Mouse (Mus musculus) limb, embryonic 13.5 days (tissue): ENCODE results near the gene Gpnmb. TPM values are rescaled to one million over a fixed set of nuclear protein-coding genes. Genes with fewer than 3 reads are reported as not detected.
A peak's percentile ranks its signal among the peaks of the same experiment; 100 is the strongest.

Experiments
- ATAC-seq: fragments of 200-750 bp; cut with Nextera tagmentation; 2 replicates; pipeline ENCODE4 v1.8.0; 2017; ENCODE audit warnings: low read depth, moderate number of reproducible peaks, moderate TSS enrichment; ENCODE audit not compliant: low FRiP score
- H3K27ac ChIP-seq: fragments of 300-500 bp; sonication (generic); 2 replicates; pipeline ENCODE4 v1.5.1; 2015; ENCODE audit warnings: inconsistent platforms, mild to moderate bottlenecking, moderate library complexity
- H3K27me3 ChIP-seq: fragments of 300-500 bp; sonication (generic); 2 replicates; pipeline ENCODE4 v1.6.1; 2015; ENCODE audit warnings: mild to moderate bottlenecking, inconsistent platforms
- H3K36me3 ChIP-seq: fragments of 300-500 bp; sonication (generic); 2 replicates; pipeline ENCODE4 v1.6.1; 2015; ENCODE audit warnings: inconsistent platforms, mild to moderate bottlenecking, moderate library complexity
- H3K4me1 ChIP-seq: fragments of 300-500 bp; sonication (generic); 2 replicates; pipeline ENCODE4 v1.6.1; 2015; ENCODE audit warnings: inconsistent platforms
- H3K4me2 ChIP-seq: fragments of 300-500 bp; sonication (generic); replicated peaks from 2 replicates; pipeline ENCODE4 v1.6.1; 2015; ENCODE audit warnings: inconsistent platforms, mild to moderate bottlenecking, moderate library complexity
- H3K4me3 ChIP-seq: fragments of 300-500 bp; sonication (generic); 2 replicates; pipeline ENCODE4 v1.5.1; 2015; ENCODE audit warnings: moderate library complexity, mild to moderate bottlenecking, inconsistent platforms
- H3K9ac ChIP-seq: fragments of 300-500 bp; sonication (generic); 2 replicates; pipeline ENCODE4 v1.6.1; 2015; ENCODE audit warnings: mild to moderate bottlenecking, inconsistent platforms
- H3K9me3 ChIP-seq: fragments of 300-500 bp; sonication (generic); 2 replicates; pipeline ENCODE4 v1.6.1; 2016; ENCODE audit warnings: inconsistent platforms
- WGBS: fragments of 180-500 bp; shearing (Covaris S2); methylation state at CpG from one replicate; pipeline ENCODE4 v1.1.7; 2015; 5-methylcytosine and 5-hydroxymethylcytosine counted together
- polyA plus RNA-seq: library from polyadenylated mRNA; unstranded; fragments of >200 nt; fragmentation: Nextera tagmentation; extraction: Ambion mirVana; gene quantifications from 2 replicates; pipeline ENCODE4 v1.2.1, GENCODE M21; 2015

Gene Gpnmb
- polyA plus RNA-seq, 1 experiment from 2014 or later, result 1.8 TPM

GRCm38 (mm10) chr6:49073304-49074116 is 37.2 kb downstream of the Gpnmb start, which contains the start of gene Malsu1:
Gene Malsu1 (plus strand): TSS chr6:49073795.
- Histone ChIP-seq H3K4me1 (peaks cover 11% of the 10 kb centered on the region), H3K4me2 (peak within 1 kb of the TSS; percentile 87), H3K36me3 (no peaks in the 10 kb centered on the region), H3K9me3 (no peaks in the 10 kb centered on the region), H3K27ac (peak within 1 kb of the TSS; percentile 82), H3K27me3 (no peaks in the 10 kb centered on the region), H3K4me3 (peak within 1 kb of the TSS; percentile 92), H3K9ac (peak within 1 kb of the TSS; percentile 94)
- 1% methylated on average over 49 of the region's 49 CpGs for WGBS
- peak; percentile 98 for ATAC-seq

GRCm38 (mm10) chr6:49074117-49074490 is 37.8 kb downstream of the Gpnmb start:
- H3K4me2 ChIP-seq, result peak overlapping the region; percentile 87
- H3K9ac ChIP-seq, result peak overlapping the region; percentile 94
- peak; percentile 49 for ATAC-seq
- no peaks in the 10 kb centered on the region for H3K9me3 ChIP-seq
- peak overlapping the region; percentile 92 for H3K4me3 ChIP-seq
- 1% methylated on average over 19 of the region's 19 CpGs for WGBS
- H3K27ac ChIP-seq, result peak overlapping the region; percentile 82
- H3K36me3 ChIP-seq, result peaks cover 1% of the 10 kb centered on the region; the same call in 1 of the 2 replicates
- no peaks in the 10 kb centered on the region for H3K27me3 ChIP-seq
- H3K4me1 ChIP-seq, result peaks cover 11% of the 10 kb centered on the region

DNA sequence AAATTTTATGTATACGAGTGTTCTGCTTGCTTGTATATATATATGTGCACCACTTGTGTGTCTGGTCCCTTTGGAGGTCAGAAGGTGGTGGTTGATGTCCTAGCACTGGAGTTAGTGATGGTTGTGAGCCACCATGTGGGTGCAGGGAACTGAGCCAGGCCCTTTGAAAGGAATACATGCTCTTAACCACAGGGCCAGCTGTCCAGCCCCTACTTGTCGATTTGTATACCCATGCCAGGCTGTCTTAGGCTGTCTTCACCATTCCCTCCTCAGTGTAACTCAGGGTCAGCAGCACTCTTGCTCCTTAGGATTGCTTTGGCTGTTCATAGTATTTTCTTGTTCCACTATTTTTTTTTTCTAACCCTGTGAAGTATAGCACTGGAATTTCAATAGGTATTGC is 41.5 kb downstream of the Gpnmb start:
- Histone ChIP-seq H3K4me3 (no peak overlapping the region), H3K4me2 (no peak overlapping the region), H3K36me3 (peaks cover 11% of the 10 kb centered on the region), H3K9me3 (no peaks in the 10 kb centered on the region), H3K4me1 (peaks cover 11% of the 10 kb centered on the region), H3K27me3 (no peaks in the 10 kb centered on the region), H3K27ac (no peak overlapping the region), H3K9ac (no peak overlapping the region)
- WGBS, result 72% methylated on average over 2 of the region's 2 CpGs
- ATAC-seq, result no peak

GRCm38 (mm10) chr6:49079313-49079712 is 43.0 kb downstream of the Gpnmb start:
- Histone ChIP-seq H3K4me2 (no peak overlapping the region), H3K9me3 (no peaks in the 10 kb centered on the region), H3K9ac (no peak overlapping the region), H3K27me3 (no peaks in the 10 kb centered on the region), H3K27ac (no peak overlapping the region), H3K4me3 (no peak overlapping the region), H3K4me1 (peaks cover 10% of the 10 kb centered on the region), H3K36me3 (peaks cover 25% of the 10 kb centered on the region)
- WGBS, result 92% methylated on average over 1 of the region's 1 CpGs
- no peak for ATAC-seq

DNA sequence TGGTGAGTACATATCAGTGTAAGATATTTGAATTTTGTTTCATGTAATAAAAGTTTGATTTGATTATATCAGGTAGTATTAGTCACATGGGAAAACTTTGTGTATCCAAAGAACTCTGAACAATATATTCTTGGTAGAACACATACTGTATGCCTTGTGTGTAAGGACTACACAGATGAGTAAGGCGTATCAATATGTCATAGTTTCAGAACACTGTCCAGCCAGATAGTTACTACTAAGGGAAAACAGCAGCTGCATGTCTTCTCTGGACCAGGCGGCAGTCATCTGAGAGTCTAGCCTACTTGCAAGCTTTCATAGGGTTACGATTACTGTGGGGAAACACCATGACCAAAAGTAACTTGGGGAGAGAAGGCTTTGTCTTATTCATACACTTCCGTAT is 46.7 kb downstream of the Gpnmb start:
- H3K9ac ChIP-seq, result no peak overlapping the region
- H3K4me3 ChIP-seq, result no peak overlapping the region
- peaks cover 56% of the 10 kb centered on the region for H3K36me3 ChIP-seq
- ATAC-seq, result no peak
- no peak overlapping the region for H3K27ac ChIP-seq
- H3K9me3 ChIP-seq, result no peaks in the 10 kb centered on the region
- 89% methylated on average over 4 of the region's 4 CpGs for WGBS
- no peaks in the 10 kb centered on the region for H3K27me3 ChIP-seq
- H3K4me1 ChIP-seq, result no peaks in the 10 kb centered on the region
- no peak overlapping the region for H3K4me2 ChIP-seq

DNA sequence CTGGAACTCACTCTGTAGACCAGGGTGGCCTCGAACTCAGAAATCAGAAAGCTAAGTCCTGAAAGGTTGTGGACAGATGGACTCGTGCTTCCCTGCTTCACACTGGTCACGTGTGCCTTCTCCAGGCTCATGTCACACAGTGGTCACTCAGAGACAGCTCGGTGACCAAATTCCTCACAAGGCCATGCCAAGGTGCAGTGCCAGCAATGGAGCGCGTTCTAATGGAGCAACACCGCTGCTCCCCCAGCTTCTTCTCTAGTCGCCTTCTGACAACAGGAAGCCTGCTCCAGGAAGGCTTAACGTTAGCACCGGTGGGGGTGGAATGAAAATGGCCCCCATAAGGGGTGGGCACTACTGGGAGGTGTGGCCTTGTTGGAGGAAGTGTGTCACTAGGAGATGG is 58.6 kb downstream of the Gpnmb start:
- Histone ChIP-seq H3K4me1 (peaks cover 15% of the 10 kb centered on the region), H3K4me2 (no peak overlapping the region), H3K27ac (no peak overlapping the region), H3K36me3 (peaks cover 91% of the 10 kb centered on the region), H3K9ac (no peak overlapping the region), H3K9me3 (no peaks in the 10 kb centered on the region), H3K4me3 (no peak overlapping the region), H3K27me3 (no peaks in the 10 kb centered on the region)
- WGBS, result 87% methylated on average over 10 of the region's 10 CpGs
- ATAC-seq, result no peak

- Histone ChIP-seq H3K27ac (peak overlapping the region; percentile 11; the same call in 1 of the 2 replicates), H3K36me3 (peaks cover 91% of the 10 kb centered on the region), H3K27me3 (no peaks in the 10 kb centered on the region), H3K4me3 (no peak overlapping the region), H3K9ac (no peak overlapping the region), H3K4me1 (peaks cover 15% of the 10 kb centered on the region), H3K4me2 (no peak overlapping the region), H3K9me3 (no peaks in the 10 kb centered on the region)
- WGBS, result 79% methylated on average over 7 of the region's 7 CpGs
- ATAC-seq, result no peak
Measured at GRCm38 (mm10) chr6:49096421-49096820, 60.1 kb downstream of the Gpnmb start.

DNA sequence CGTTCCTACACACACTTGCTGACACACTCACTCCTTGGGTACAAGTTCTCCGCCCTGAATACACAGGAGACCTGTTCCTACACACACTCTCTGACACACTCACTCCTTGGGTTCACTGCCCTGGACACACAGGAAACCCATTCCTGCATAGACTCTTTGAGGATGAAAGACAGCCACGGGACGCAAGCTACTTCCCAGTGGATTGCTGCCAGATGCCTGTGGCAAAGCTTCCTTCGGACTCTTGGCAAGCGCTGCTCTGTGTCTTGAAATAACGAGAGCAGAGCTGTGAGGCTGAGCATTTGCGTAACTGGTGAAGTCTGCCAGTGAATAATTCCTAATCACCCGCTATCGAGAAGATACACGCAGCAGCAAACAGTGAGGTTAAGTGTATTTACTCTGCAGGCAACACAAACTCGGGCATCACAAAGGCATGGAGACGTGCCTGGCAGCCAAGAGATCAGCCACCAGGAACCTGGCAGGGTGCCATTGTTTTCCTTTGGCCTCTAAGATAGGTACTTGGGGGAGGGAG is 60.7 kb downstream of the Gpnmb start:
- H3K36me3 ChIP-seq, result peaks cover 88% of the 10 kb centered on the region
- ATAC-seq, result no peak
- H3K27ac ChIP-seq, result peak overlapping the region; percentile 39; the same call in 1 of the 2 replicates
- H3K4me2 ChIP-seq, result no peak overlapping the region; the same call in 1 of the 2 replicates
- 57% methylated on average over 13 of the region's 13 CpGs for WGBS
- H3K4me3 ChIP-seq, result no peak overlapping the region
- no peaks in the 10 kb centered on the region for H3K27me3 ChIP-seq
- H3K9ac ChIP-seq, result no peak overlapping the region
- peaks cover 15% of the 10 kb centered on the region for H3K4me1 ChIP-seq
- H3K9me3 ChIP-seq, result no peaks in the 10 kb centered on the region

DNA sequence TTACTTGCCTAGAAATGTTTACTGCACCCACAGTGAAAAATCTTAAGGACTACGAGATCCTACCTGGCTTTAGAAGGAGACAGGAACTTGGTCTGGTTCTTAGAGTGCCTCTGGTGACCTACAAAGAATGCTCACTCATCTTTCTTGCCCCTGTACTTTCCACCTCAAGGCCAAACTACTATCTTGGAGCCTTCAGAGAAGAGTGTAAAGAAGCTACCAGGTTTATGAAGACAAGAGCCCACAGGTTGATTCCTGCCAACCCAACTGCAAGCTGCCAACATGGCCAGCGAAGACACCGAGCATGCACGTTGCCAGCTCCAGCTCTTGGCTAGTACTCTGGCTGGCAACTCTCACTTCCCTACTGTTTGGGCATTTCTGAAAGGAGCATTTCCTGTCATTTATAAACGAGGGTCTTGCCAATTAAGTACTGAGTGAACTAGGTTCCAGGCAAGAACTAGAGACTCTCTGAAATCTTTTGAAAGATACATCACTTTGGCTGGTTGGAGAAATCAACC is 61.3 kb downstream of the Gpnmb start:
- Histone ChIP-seq H3K9me3 (no peaks in the 10 kb centered on the region), H3K4me1 (peaks cover 15% of the 10 kb centered on the region), H3K36me3 (peaks cover 88% of the 10 kb centered on the region), H3K4me3 (no peak overlapping the region), H3K9ac (no peak overlapping the region), H3K27me3 (no peaks in the 10 kb centered on the region), H3K27ac (peak overlapping the region; percentile 39; the same call in 1 of the 2 replicates), H3K4me2 (no peak overlapping the region)
- WGBS, result 84% methylated on average over 5 of the region's 5 CpGs
- no peak for ATAC-seq

GRCm38 (mm10) chr6:49099086-49099485 is 62.7 kb downstream of the Gpnmb start:
- no peaks in the 10 kb centered on the region for H3K27me3 ChIP-seq
- WGBS, result 91% methylated on average over 1 of the region's 1 CpGs
- H3K9ac ChIP-seq, result no peak overlapping the region
- no peaks in the 10 kb centered on the region for H3K9me3 ChIP-seq
- no peak for ATAC-seq
- H3K36me3 ChIP-seq, result peaks cover 88% of the 10 kb centered on the region
- no peak overlapping the region for H3K27ac ChIP-seq
- H3K4me2 ChIP-seq, result no peak overlapping the region
- H3K4me3 ChIP-seq, result no peak overlapping the region
- peaks cover 15% of the 10 kb centered on the region for H3K4me1 ChIP-seq

DNA sequence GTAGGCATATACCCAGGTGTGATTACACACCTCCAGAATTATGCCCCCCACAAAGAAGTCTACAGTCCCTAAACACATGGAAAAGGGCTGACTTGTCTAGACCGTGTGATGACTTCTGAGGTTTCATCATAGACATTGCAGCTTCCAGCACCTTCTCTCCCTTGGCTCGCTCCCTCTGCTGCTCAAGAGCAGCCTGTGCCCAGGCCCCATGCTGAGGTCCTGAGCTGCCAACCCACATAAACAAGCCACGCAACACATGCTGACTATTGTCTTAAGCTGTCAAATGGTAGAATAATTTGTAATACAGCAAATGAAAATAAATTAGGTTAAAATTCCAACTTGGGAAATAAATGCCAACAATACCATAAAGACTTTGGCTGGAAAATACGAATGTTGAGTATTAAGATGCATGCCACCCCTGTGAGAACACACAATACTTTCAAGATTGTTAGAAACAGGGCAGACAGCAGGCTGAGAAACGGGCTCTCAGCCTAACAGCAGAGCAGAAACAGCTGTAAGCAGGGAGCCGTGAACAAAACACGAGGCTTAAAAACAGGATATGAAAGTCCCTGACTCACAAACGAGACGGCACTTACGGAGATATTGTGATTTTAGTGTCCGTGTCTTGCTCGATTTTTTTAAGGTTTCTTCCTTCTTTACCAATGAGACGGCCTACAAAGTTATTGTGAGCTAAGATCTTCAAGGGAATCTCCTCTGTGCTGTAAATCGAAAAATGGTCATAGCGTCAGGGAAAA is 70.6 kb downstream of the Gpnmb start:
- H3K27me3 ChIP-seq, result no peaks in the 10 kb centered on the region
- H3K9ac ChIP-seq, result no peak overlapping the region
- no peak overlapping the region for H3K4me3 ChIP-seq
- peaks cover 83% of the 10 kb centered on the region for H3K36me3 ChIP-seq
- H3K9me3 ChIP-seq, result no peaks in the 10 kb centered on the region
- H3K4me1 ChIP-seq, result 0 out of 2 replicates have a peak, but pooled peaks cover 4% of the 10 kb centered on the region
- ATAC-seq, result no peak
- no peak overlapping the region for H3K27ac ChIP-seq
- no peak overlapping the region for H3K4me2 ChIP-seq
- 88% methylated on average over 15 of the region's 15 CpGs for WGBS

DNA sequence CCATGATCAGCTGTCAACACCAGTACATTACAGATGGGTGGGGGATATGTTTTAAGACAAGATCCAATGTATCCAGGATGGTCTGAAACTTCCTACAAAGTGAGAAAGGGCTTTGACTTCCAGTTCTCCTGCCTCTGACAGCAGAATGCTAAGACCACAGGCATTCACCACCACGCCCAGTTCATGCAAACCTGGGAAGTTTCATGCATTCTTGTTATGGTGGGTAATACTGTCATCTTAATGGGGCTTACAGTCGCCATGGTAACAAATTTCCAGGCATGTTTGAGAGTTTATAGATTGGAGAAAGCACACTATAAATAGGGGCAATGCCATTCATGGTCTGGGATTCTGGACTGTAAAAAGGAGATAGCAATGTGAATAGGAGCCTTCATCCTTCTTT is 72.8 kb downstream of the Gpnmb start:
- Histone ChIP-seq H3K4me2 (no peak overlapping the region), H3K4me3 (no peak overlapping the region), H3K9ac (no peak overlapping the region), H3K27me3 (no peaks in the 10 kb centered on the region), H3K36me3 (peaks cover 62% of the 10 kb centered on the region), H3K27ac (no peak overlapping the region), H3K9me3 (no peaks in the 10 kb centered on the region), H3K4me1 (peaks cover 8% of the 10 kb centered on the region)
- 74% methylated on average over 2 of the region's 2 CpGs for WGBS
- no peak for ATAC-seq
